In genomic region chr11:86992461-86992988, GRCm38 (mm10) we compare ENCODE assay signal across 8 mouse cellular contexts. TPM values are rescaled to one million over a fixed set of nuclear protein-coding genes. Genes with fewer than 3 reads are reported as not detected.
A peak's percentile ranks its signal among the peaks of the same experiment; 100 is the strongest.
DNase-seq lines count a peak whose midpoint lies in the region; ATAC-seq and TF ChIP-seq lines count a peak whose summit lies in the region.

No protein-coding gene starts in this region.

- no peak for TF ChIP-seq POLR2A in lung, adult 2 months (IDR thresholded peaks at IDR 0.05; ENCODE audit: borderline replicate concordance, extremely low read depth, low read depth, low read length)

- DNase-seq in lung, adult 2 months, result peak; percentile 41
- DNase-seq in lung, postnatal 25 days (ENCODE audit: low spot score), result no peak
- no peak for DNase-seq in embryonic facial prominence, embryonic 14.5 days (ENCODE audit: low spot score)
- no peak for DNase-seq in intestine, embryonic 14.5 days (ENCODE audit: low spot score)
- DNase-seq in right cerebral cortex, postnatal 25 days, result no peak
- no peak for DNase-seq in adrenal gland, postnatal 14 days
- DNase-seq in right cerebral cortex, adult 18-20 months, result no peak

- peaks cover 14% of the 10 kb centered on the region for H3K4me1 ChIP-seq in lung, adult 2 months (ENCODE audit: control insufficient read depth, insufficient read depth, low read length)
- peaks cover 15% of the 10 kb centered on the region for H3K4me1 ChIP-seq in embryonic facial prominence, embryonic 14.5 days (ENCODE audit: control insufficient read depth, insufficient read depth, low read length)
- H3K4me1 ChIP-seq in intestine, embryonic 14.5 days (replicated peaks; ENCODE audit: control insufficient read depth, insufficient read depth, low read length), result peaks cover 10% of the 10 kb centered on the region
- peaks cover 47% of the 10 kb centered on the region for H3K4me1 ChIP-seq in neural tube, embryonic 12.5 days

- peak overlapping the region; percentile 90 for H3K27ac ChIP-seq in embryonic facial prominence, embryonic 14.5 days (replicated peaks; ENCODE audit: low read depth, low read length)
- H3K27ac ChIP-seq in intestine, embryonic 14.5 days (ENCODE audit: low read depth), result no peak overlapping the region; the same call in 1 of the 2 replicates
- no peak overlapping the region for H3K27ac ChIP-seq in neural tube, embryonic 12.5 days

- no peak for TF ChIP-seq CTCF in lung, adult 2 months (IDR thresholded peaks at IDR 0.05; ENCODE audit: insufficient read depth, low read length)

- no peaks in the 10 kb centered on the region for H3K36me3 ChIP-seq in embryonic facial prominence, embryonic 14.5 days (ENCODE audit: control insufficient read depth, insufficient read depth, low read length)
- H3K36me3 ChIP-seq in intestine, embryonic 14.5 days (ENCODE audit: control insufficient read depth, insufficient read depth, low read length), result no peaks in the 10 kb centered on the region
- no peaks in the 10 kb centered on the region for H3K36me3 ChIP-seq in neural tube, embryonic 12.5 days

- H3K9me3 ChIP-seq in embryonic facial prominence, embryonic 14.5 days (ENCODE audit: control insufficient read depth, low read length), result no peaks in the 10 kb centered on the region
- H3K9me3 ChIP-seq in intestine, embryonic 14.5 days (ENCODE audit: control insufficient read depth, low read length), result no peaks in the 10 kb centered on the region
- H3K9me3 ChIP-seq in neural tube, embryonic 12.5 days, result no peaks in the 10 kb centered on the region

- no peaks in the 10 kb centered on the region for H3K27me3 ChIP-seq in embryonic facial prominence, embryonic 14.5 days (replicated peaks; ENCODE audit: control insufficient read depth, insufficient read depth, low read length)
- no peaks in the 10 kb centered on the region for H3K27me3 ChIP-seq in intestine, embryonic 14.5 days (replicated peaks; ENCODE audit: control insufficient read depth, insufficient read depth, low read length)
- no peaks in the 10 kb centered on the region for H3K27me3 ChIP-seq in neural tube, embryonic 12.5 days (replicated peaks)

- no peak for ATAC-seq in embryonic facial prominence, embryonic 14.5 days (ENCODE audit: low read depth)
- ATAC-seq in intestine, embryonic 14.5 days (replicated peaks; ENCODE audit: low FRiP score, low TSS enrichment, low read depth), result no peak
- no peak for ATAC-seq in neural tube, embryonic 12.5 days (ENCODE audit: low FRiP score, low read depth)

- peak overlapping the region; percentile 81 for H3K9ac ChIP-seq in embryonic facial prominence, embryonic 14.5 days (ENCODE audit: low read depth, low read length)
- peak overlapping the region; percentile 73 for H3K9ac ChIP-seq in intestine, embryonic 14.5 days (ENCODE audit: low read length)
- peak overlapping the region; percentile 84 for H3K9ac ChIP-seq in neural tube, embryonic 12.5 days

- peak overlapping the region; percentile 73 for H3K4me2 ChIP-seq in embryonic facial prominence, embryonic 14.5 days (ENCODE audit: low read depth, low read length)
- H3K4me2 ChIP-seq in intestine, embryonic 14.5 days (ENCODE audit: low read length), result peak overlapping the region; percentile 57
- H3K4me2 ChIP-seq in neural tube, embryonic 12.5 days (replicated peaks), result peak overlapping the region; percentile 91

- WGBS in lung, adult 2 months, result 5% methylated on average over 13 of the region's 13 CpGs
- 3% methylated on average over 13 of the region's 13 CpGs for WGBS in embryonic facial prominence, embryonic 14.5 days
- 2% methylated on average over 13 of the region's 13 CpGs for WGBS in intestine, embryonic 14.5 days
- 2% methylated on average over 13 of the region's 13 CpGs for WGBS in neural tube, embryonic 12.5 days

- H3K4me3 ChIP-seq in lung, adult 2 months (replicated peaks; ENCODE audit: extremely low read depth, low read depth, low read length), result peak overlapping the region; percentile 90
- H3K4me3 ChIP-seq in embryonic facial prominence, embryonic 14.5 days (ENCODE audit: low read depth, low read length), result peak overlapping the region; percentile 88
- H3K4me3 ChIP-seq in intestine, embryonic 14.5 days (ENCODE audit: low read depth, low read length), result peak overlapping the region; percentile 96
- H3K4me3 ChIP-seq in neural tube, embryonic 12.5 days, result peak overlapping the region; percentile 89

RNA-seq across cellular contexts. Expression of gene Ypel2, which starts 1.0 kb away (rescaled TPM):
- 5.9 and 9.7 TPM in 2 replicates for polyA plus RNA-seq in lung, adult 2 months (2012; rRNA removed)
- polyA plus RNA-seq in embryonic facial prominence, embryonic 14.5 days (2014; fragmentation: Nextera tagmentation; extraction: Ambion mirVana), result 7.8 and 8.6 TPM in 2 replicates
- 5.3 and 5.9 TPM in 2 replicates for polyA plus RNA-seq in intestine, embryonic 14.5 days (2014; fragmentation: Nextera tagmentation; extraction: Ambion mirVana)
- 6.3 and 6.6 TPM in 2 replicates for polyA plus RNA-seq in neural tube, embryonic 12.5 days (2016; fragmentation: Nextera tagmentation; extraction: Ambion mirVana)
- 20.0 and 22.1 TPM in 2 replicates for total RNA-seq in adrenal gland, postnatal 14 days (2021)
